Mouse (Mus musculus) heart, postnatal 25 days (tissue): ENCODE results near the gene Gm9495. TPM values are rescaled to one million over a fixed set of nuclear protein-coding genes. Genes with fewer than 3 reads are reported as not detected.
A peak's percentile ranks its signal among the peaks of the same experiment; 100 is the strongest.
"Not testable (repeated sequence)": the region's sequence is repeated elsewhere in the genome, so short reads cannot be mapped to it uniquely, and the experiment has no call there.

Source experiments
- DNase-seq: peaks from one replicate; pipeline ENCODE4 v3.0.0; 2022; ENCODE audit warnings: low spot score
- intact Hi-C: fragments of 180-260 bp; cut with DNase I; formaldehyde crosslinking; loops from one replicate; pipeline ENCODE4 v1.15.1; 2025
- total RNA-seq, 2 experiments: library from RNA; stranded (reverse); gene quantifications; 2 replicates each; pipeline ENCODE4 v1.2.3; 2021

The Gm9495 gene
- not detected for total RNA-seq

GRCm38 (mm10) chr8:69453465-69453864 is at the start of gene Gm9495:
TSS of gene Gm9495 (minus strand) at chr8:69453565.
- intact Hi-C loops, DNase-seq: not testable (repeated sequence)

GRCm38 (mm10) chr8:69474946-69475345 is 21.6 kb upstream of the Gm9495 start:
- intact Hi-C loops, DNase-seq: not testable (repeated sequence)

GRCm38 (mm10) chr8:69420018-69420417 is 33.3 kb downstream of the Gm9495 start:
- DNase-seq, intact Hi-C loops: not testable (repeated sequence)

GRCm38 (mm10) chr8:69414326-69414725 is 39.0 kb downstream of the Gm9495 start:
- intact Hi-C loops = no loop called here
- DNase-seq = no peak

- intact Hi-C loops = no loop called here
- no peak for DNase-seq
Measured at GRCm38 (mm10) chr8:69404768-69405167, 48.6 kb downstream of the Gm9495 start.

- intact Hi-C loops = no loop called here
- no peak for DNase-seq
Measured at GRCm38 (mm10) chr8:69399956-69400443, 53.4 kb downstream of the Gm9495 start.

GRCm38 (mm10) chr8:69399181-69399955 is 54.0 kb downstream of the Gm9495 start:
- intact Hi-C loops = no loop called here

GRCm38 (mm10) chr8:69396196-69396595 is 57.2 kb downstream of the Gm9495 start:
- intact Hi-C loops = no loop called here
- no peak for DNase-seq

More at GRCm38 (mm10) chr8:69399181-69399955, 54.0 kb downstream of the Gm9495 start:
- DNase-seq = peak; percentile 13

- intact Hi-C loops = no loop called here
- peak; percentile 81 for DNase-seq
Measured at GRCm38 (mm10) chr8:69395050-69395789, 58.1 kb downstream of the Gm9495 start.

- DNase-seq = no peak
- intact Hi-C loops = no loop called here
Measured at GRCm38 (mm10) chr8:69384361-69384760, 69.0 kb downstream of the Gm9495 start.

Other genes with a start within 250 kb of the Gm9495 start
- 10 to 100 TPM in 1 of 2 experiments, 1 to 10 TPM in 1; 9.1 to 11.7 TPM for gene Zfp930, start 244.5 kb downstream of the Gm9495 start, total RNA-seq
- 1 to 10 TPM in 1 of 2 experiments, under 1 TPM in 1; 0.84 to 1.9 TPM for gene D130040H23Rik, start 182.5 kb downstream of the Gm9495 start, total RNA-seq
- under 1 TPM in 1 of 2 experiments, not detected in 1; 0.20 TPM for gene Gm7697, start 69.4 kb upstream of the Gm9495 start, total RNA-seq
- 1 to 10 TPM; 7.1 to 9.6 TPM for gene Zfp868, start 172.0 kb upstream of the Gm9495 start, total RNA-seq
- 1 to 10 TPM; 1.2 to 1.4 TPM for gene Zfp964, start 200.9 kb upstream of the Gm9495 start, total RNA-seq